Mouse (Mus musculus): Measurements from ENCODE around the gene Ubr1.

GRCm38 (mm10) chr2:121015507-121015906 lies 45.0 kb upstream of the Ubr1 start:
- TF ChIP-seq CTCF (IDR thresholded peaks at IDR 0.05; ENCODE audit: low read depth, low read length) (no peak), POLR2A (IDR thresholded peaks at IDR 0.05; ENCODE audit: borderline replicate concordance, low read depth, low read length) (no peak)

All from bone marrow macrophage, adult 2 months (primary cell).